Mouse (Mus musculus) heart, adult 2 months (tissue): ENCODE measurements around the gene Map7. TPM values are rescaled to one million over a fixed set of nuclear protein-coding genes. Genes with fewer than 3 reads are reported as not detected.

Source experiments
- DNase-seq, 2 experiments: peaks; one replicate each; pipeline ENCODE4 v3.0.0; 2021
- H3K27ac ChIP-seq: fragments of 200-600 bp; 2 replicates; pipeline ENCODE4 v1.8.1; 2022
- H3K27me3 ChIP-seq: fragments of 200-500 bp; 2 replicates; pipeline ENCODE4 v1.6.1; 2012; ENCODE audit warnings: mild to moderate bottlenecking, low read length, inconsistent platforms, mixed read lengths; ENCODE audit not compliant: control insufficient read depth, insufficient read depth
- H3K36me3 ChIP-seq: fragments of 200-500 bp; 2 replicates; pipeline ENCODE4 v1.6.1; 2012; ENCODE audit warnings: low read length, inconsistent platforms; ENCODE audit not compliant: control insufficient read depth, insufficient read depth
- H3K4me1 ChIP-seq: fragments of 200-500 bp; 2 replicates; pipeline ENCODE4 v1.6.1; 2011; ENCODE audit warnings: low read length; ENCODE audit not compliant: control insufficient read depth, insufficient read depth
- H3K4me3 ChIP-seq: fragments of 200-600 bp; 2 replicates; pipeline ENCODE4 v1.8.1; 2022
- H3K79me2 ChIP-seq: fragments of 200-500 bp; replicated peaks from 2 replicates; pipeline ENCODE4 v1.6.1; 2012; ENCODE audit warnings: mild to moderate bottlenecking, inconsistent platforms, low read length, moderate library complexity, mixed read lengths; ENCODE audit not compliant: control insufficient read depth, insufficient read depth
- H3K9ac ChIP-seq: fragments of 200-500 bp; 2 replicates; pipeline ENCODE4 v1.6.1; 2012; ENCODE audit warnings: low read depth, mild to moderate bottlenecking, control low read depth, inconsistent platforms, low read length, mixed read lengths
- CTCF ChIP-seq: fragments of 200-600 bp; IDR thresholded peaks from 2 replicates; pipeline ENCODE4 v1.8.1; 2022; ENCODE audit warnings: antibody characterized with exemption, mild to moderate bottlenecking, moderate library complexity
- EP300 ChIP-seq: fragments of 200-500 bp; IDR thresholded peaks from 2 replicates; pipeline ENCODE4 v1.6.1; 2011; ENCODE audit warnings: low read depth, low read length, control low read depth; ENCODE audit not compliant: insufficient read depth
- POLR2A ChIP-seq: fragments of 200-500 bp; IDR thresholded peaks from 2 replicates; pipeline ENCODE4 v1.6.1; 2011; ENCODE audit warnings: mild to moderate bottlenecking, low read depth, low read length, control low read depth; ENCODE audit not compliant: insufficient read depth
- WGBS: fragments of 180-500 bp; shearing (Covaris S2); methylation state at CpG from one replicate; pipeline ENCODE4 v1.1.7; 2018; 5-methylcytosine and 5-hydroxymethylcytosine counted together
- intact Hi-C: fragments of 180-260 bp; cut with DNase I; formaldehyde crosslinking; loops from one replicate; pipeline ENCODE4 v1.15.1; 2025
- polyA plus RNA-seq: library from polyadenylated mRNA; depleted of rRNA; stranded (reverse); fragments of >200 nt; gene quantifications from 2 replicates; pipeline ENCODE4 v1.2.3, GENCODE M21; 2012
- total RNA-seq, 2 experiments: library from RNA; stranded (reverse); gene quantifications; 2 replicates each; pipeline ENCODE4 v1.2.3; 2021

Gene Map7
- total and polyA plus RNA-seq, 3 experiments = 6.6 to 19.3 (median 17.9) TPM

DNA sequence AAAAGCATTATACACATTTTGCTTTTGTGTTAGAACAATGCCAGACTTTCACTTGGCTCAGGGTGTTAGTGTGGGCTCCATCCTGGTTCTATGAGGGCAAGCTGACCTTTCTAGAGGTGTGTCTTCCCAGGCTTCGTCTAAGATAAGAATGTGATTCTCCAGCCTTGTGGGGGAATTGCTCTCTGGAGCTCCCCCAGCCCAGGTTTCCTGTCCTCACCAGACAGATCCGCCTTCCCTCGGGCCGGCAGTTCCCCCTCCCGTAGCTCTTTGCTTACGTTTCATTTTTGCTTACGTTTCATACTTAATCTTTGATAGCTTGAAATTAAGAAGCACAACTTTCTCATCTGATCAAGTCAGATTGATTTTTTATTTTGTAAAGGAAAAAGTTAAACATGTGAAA is 48.8 kb downstream of the Map7 start:
- Histone ChIP-seq H3K27me3 (no peaks in the 10 kb centered on the region), H3K4me1 (peaks cover 2% of the 10 kb centered on the region; the same call in 1 of the 2 replicates), H3K4me3 (no peak overlapping the region), H3K79me2 (no peaks in the 10 kb centered on the region), H3K9ac (no peak overlapping the region), H3K27ac (no peak overlapping the region), H3K36me3 (no peaks in the 10 kb centered on the region)
- no peak for DNase-seq
- TF ChIP-seq CTCF = no peak
- no peak for TF ChIP-seq EP300
- no peak for TF ChIP-seq POLR2A
- WGBS = 40% methylated on average over 7 of the region's 7 CpGs
- intact Hi-C loops = no loop called here

DNA sequence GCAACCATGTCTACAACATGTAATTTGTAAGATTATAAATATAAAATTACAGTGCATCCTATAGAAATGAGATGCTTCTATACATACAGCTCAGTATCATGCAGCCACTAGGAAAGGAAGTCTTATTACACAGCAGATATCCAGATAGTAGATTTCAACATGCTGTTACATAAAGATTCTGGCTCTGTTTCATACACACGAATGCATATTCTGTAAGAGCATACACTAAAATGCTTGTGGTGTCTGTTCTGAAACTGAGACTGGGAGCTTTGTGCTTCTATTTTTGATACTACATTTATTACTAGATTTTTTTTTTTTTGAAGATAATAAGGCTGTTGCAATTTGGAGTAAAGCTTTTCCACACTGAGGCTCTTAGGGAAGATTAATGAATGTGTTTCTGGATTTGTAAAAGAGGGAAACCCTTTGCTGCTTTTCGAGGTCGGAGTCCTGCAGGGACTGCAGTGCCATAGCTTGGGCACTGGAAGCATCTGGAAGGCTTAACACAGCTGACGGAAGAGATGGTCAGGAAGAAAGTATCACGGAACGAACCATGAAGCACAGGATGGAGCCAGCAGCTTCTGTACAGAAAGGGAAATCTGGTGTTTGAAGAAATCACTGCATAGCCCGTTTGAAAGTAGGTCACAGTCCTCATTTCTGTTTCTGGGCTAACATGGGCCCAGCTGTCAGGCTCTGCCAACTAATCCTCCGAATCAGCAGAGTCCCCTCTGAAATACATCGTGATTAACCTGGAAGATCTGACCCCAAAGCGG is 50.9 kb downstream of the Map7 start:
- H3K4me3 ChIP-seq = no peak overlapping the region
- TF ChIP-seq POLR2A (no peak), EP300 (no peak), CTCF (no peak)
- H3K9ac ChIP-seq = no peak overlapping the region
- whole genome bisulfite sequencing = 44% methylated on average over 10 of the region's 10 CpGs
- no peaks in the 10 kb centered on the region for H3K79me2 ChIP-seq
- DNase-seq = no peak
- no peaks in the 10 kb centered on the region for H3K36me3 ChIP-seq
- peaks cover 2% of the 10 kb centered on the region; the same call in 1 of the 2 replicates for H3K4me1 ChIP-seq
- no peak overlapping the region for H3K27ac ChIP-seq
- H3K27me3 ChIP-seq = no peaks in the 10 kb centered on the region
- intact Hi-C loops = no loop called here

GRCm38 (mm10) chr10:20201236-20201635 is 53.0 kb downstream of the Map7 start:
- no peak for DNase-seq
- TF ChIP-seq POLR2A = no peak
- no peak for TF ChIP-seq EP300
- no peak for TF ChIP-seq CTCF
- H3K9ac ChIP-seq = no peak overlapping the region
- no peak overlapping the region for H3K27ac ChIP-seq
- no peaks in the 10 kb centered on the region for H3K36me3 ChIP-seq
- no peaks in the 10 kb centered on the region for H3K27me3 ChIP-seq
- WGBS = 66% methylated on average over 3 of the region's 3 CpGs
- intact Hi-C loops = no loop called here
- no peaks in the 10 kb centered on the region for H3K79me2 ChIP-seq
- no peak overlapping the region for H3K4me3 ChIP-seq
- peaks cover 2% of the 10 kb centered on the region; the same call in 1 of the 2 replicates for H3K4me1 ChIP-seq

DNA sequence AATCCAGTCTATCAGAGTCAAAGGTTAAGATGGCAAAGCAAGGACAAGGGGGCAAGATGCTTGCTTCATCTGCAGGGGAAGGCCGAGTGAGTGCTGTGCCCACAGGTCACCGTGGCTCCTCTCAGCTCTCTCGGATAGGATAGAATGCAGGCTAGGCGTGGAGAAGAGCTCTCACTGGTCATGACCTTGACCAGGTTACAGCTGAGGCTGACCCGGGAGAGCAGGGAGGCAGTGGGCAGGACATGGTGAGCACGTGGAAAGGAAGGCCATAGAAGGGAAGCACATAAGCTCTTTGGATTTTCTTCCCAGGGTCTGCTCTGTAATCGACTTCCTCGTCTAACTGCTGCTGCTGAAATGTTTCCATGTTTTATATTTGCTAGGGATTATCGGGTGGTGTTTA is 53.9 kb downstream of the Map7 start:
- H3K27ac ChIP-seq = no peak overlapping the region
- no peak for DNase-seq
- H3K27me3 ChIP-seq = no peaks in the 10 kb centered on the region
- 66% methylated on average over 9 of the region's 9 CpGs for WGBS
- no peaks in the 10 kb centered on the region for H3K79me2 ChIP-seq
- H3K9ac ChIP-seq = no peak overlapping the region
- no peaks in the 10 kb centered on the region for H3K36me3 ChIP-seq
- H3K4me1 ChIP-seq = peaks cover 2% of the 10 kb centered on the region; the same call in 1 of the 2 replicates
- no peak overlapping the region for H3K4me3 ChIP-seq
- intact Hi-C loops = no loop called here
- no peak for TF ChIP-seq CTCF
- no peak for TF ChIP-seq POLR2A
- TF ChIP-seq EP300 = no peak

- Histone ChIP-seq H3K27me3 (no peaks in the 10 kb centered on the region), H3K36me3 (no peaks in the 10 kb centered on the region), H3K27ac (no peak overlapping the region), H3K9ac (no peak overlapping the region), H3K4me3 (no peak overlapping the region), H3K79me2 (no peaks in the 10 kb centered on the region), H3K4me1 (peaks cover 2% of the 10 kb centered on the region; the same call in 1 of the 2 replicates)
- TF ChIP-seq EP300 (no peak), POLR2A (no peak), CTCF (no peak)
- no peak for DNase-seq
- 86% methylated on average over 6 of the region's 6 CpGs for WGBS
- intact Hi-C loops = no loop called here
Measured at GRCm38 (mm10) chr10:20202818-20203217, 54.5 kb downstream of the Map7 start.

DNA sequence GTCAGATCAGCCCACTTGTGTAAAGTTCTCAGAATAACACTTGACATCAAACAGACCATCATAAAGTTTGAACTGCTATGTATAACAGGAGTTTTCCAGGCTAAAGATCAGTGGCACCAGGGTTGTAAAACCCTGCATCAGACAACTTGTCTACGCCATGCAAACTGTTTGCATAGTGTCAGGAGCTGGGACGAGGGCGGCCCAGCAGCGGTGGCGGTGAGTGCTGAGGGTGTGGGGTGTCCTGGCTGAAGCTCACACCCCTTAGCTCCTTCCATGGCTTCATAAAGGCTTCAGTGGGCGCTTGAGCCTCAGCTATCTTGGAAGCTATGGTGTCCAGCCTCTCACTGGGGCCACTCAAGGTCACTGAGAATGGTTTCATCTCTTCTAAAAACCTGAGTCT is 55.2 kb downstream of the Map7 start:
- Histone ChIP-seq H3K4me1 (peaks cover 2% of the 10 kb centered on the region; the same call in 1 of the 2 replicates), H3K36me3 (no peaks in the 10 kb centered on the region), H3K4me3 (no peak overlapping the region), H3K79me2 (no peaks in the 10 kb centered on the region), H3K9ac (no peak overlapping the region), H3K27me3 (no peaks in the 10 kb centered on the region), H3K27ac (no peak overlapping the region)
- no peak for DNase-seq
- intact Hi-C loops = no loop called here
- 92% methylated on average over 6 of the region's 6 CpGs for whole genome bisulfite sequencing
- TF ChIP-seq EP300 (no peak), CTCF (no peak), POLR2A (no peak)
